Mouse (Mus musculus): ENCODE results near the gene Gm5617. TPM values are rescaled to one million over a fixed set of nuclear protein-coding genes. Genes with fewer than 3 reads are reported as not detected.

Gene Gm5617
- polyA plus RNA-seq, 1 experiment from 2014 or later, result 36.7 TPM

- Histone ChIP-seq H3K27ac (replicated peaks) (no peak overlapping the region), H3K4me3 (no peak overlapping the region), H3K36me3 (peaks cover 42% of the 10 kb centered on the region), H3K9me3 (replicated peaks) (no peaks in the 10 kb centered on the region), H3K4me1 (peaks cover under 1% of the 10 kb centered on the region), H3K27me3 (ENCODE audit: low read depth, poor library complexity, severe bottlenecking) (no peaks in the 10 kb centered on the region)
- WGBS, result 93% methylated on average over 9 of the region's 9 CpGs
- DNase-seq (ENCODE audit: low spot score), result no peak
Observed at GRCm38 (mm10) chr9:48474367-48474766, 20.9 kb upstream of the Gm5617 start.

GRCm38 (mm10) chr9:48476236-48477165 is 18.7 kb upstream of the Gm5617 start:
- Histone ChIP-seq H3K4me1 (peaks cover 14% of the 10 kb centered on the region), H3K36me3 (peaks cover 32% of the 10 kb centered on the region), H3K27me3 (ENCODE audit: low read depth, poor library complexity, severe bottlenecking) (no peaks in the 10 kb centered on the region), H3K9me3 (replicated peaks) (no peaks in the 10 kb centered on the region), H3K4me3 (no peak overlapping the region), H3K27ac (replicated peaks) (no peak overlapping the region)
- no peak for DNase-seq (ENCODE audit: low spot score)
- 94% methylated on average over 10 of the region's 10 CpGs for WGBS

DNA sequence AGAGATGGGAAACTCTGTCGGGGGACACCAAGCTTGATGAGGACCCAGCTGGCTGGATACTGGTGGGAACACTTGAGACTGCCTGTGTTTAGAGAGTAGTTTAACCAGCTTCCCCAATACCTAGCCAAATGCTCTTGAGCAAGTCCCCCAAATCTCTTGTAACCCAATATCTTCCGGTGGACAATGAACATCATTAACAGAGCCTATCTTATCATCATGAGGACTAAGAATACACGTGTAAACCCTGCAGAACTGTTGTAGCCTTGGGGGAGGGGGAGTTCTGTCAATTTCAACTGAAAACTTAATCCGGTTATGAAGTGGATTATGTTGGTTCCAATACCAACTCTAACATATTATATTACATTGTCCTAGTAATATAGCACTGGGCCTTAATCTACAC is 16.4 kb upstream of the Gm5617 start:
- Histone ChIP-seq H3K27ac (replicated peaks) (no peak overlapping the region), H3K4me1 (peaks cover 14% of the 10 kb centered on the region), H3K9me3 (replicated peaks) (no peaks in the 10 kb centered on the region), H3K36me3 (peaks cover 31% of the 10 kb centered on the region), H3K27me3 (ENCODE audit: low read depth, poor library complexity, severe bottlenecking) (peaks cover 5% of the 10 kb centered on the region; the same call in 1 of the 2 replicates), H3K4me3 (no peak overlapping the region)
- WGBS, result 89% methylated on average over 4 of the region's 4 CpGs
- DNase-seq (ENCODE audit: low spot score), result no peak

DNA sequence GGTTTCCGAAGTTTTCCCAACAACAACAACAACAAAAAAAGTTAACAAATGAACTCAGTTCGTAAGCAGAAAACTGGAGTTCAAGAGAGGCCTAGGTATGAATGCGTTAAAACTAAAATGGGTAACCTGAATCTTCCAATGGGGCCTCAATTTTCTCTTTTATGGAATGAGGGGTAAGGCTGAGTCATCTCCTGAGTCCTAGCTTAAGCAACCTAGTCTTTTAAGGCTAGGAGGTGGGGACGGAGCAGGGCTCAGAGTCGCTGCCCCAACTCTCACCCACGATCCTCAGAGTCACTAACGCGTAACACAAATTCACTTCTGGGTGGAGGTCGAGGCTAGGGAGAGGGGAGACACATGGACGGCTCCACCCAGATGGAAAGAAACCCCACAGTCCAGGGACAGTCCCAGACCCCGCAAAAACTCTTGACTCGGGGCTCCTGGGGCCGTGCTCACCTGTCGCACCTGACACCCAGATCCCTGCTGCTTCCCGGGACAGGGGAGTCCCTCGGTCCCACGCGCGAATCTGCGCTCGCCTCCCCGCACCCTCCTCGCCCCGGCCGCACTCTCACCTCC is 15.3 kb upstream of the Gm5617 start:
- Histone ChIP-seq H3K27me3 (ENCODE audit: low read depth, poor library complexity, severe bottlenecking) (peaks cover 5% of the 10 kb centered on the region; the same call in 1 of the 2 replicates), H3K4me3 (peak overlapping the region; percentile 83), H3K27ac (replicated peaks) (peak overlapping the region; percentile 85), H3K9me3 (replicated peaks) (no peaks in the 10 kb centered on the region), H3K4me1 (peaks cover 14% of the 10 kb centered on the region), H3K36me3 (peaks cover 28% of the 10 kb centered on the region)
- 7% methylated on average over 25 of the region's 25 CpGs for WGBS
- no peak for DNase-seq (ENCODE audit: low spot score)

DNA sequence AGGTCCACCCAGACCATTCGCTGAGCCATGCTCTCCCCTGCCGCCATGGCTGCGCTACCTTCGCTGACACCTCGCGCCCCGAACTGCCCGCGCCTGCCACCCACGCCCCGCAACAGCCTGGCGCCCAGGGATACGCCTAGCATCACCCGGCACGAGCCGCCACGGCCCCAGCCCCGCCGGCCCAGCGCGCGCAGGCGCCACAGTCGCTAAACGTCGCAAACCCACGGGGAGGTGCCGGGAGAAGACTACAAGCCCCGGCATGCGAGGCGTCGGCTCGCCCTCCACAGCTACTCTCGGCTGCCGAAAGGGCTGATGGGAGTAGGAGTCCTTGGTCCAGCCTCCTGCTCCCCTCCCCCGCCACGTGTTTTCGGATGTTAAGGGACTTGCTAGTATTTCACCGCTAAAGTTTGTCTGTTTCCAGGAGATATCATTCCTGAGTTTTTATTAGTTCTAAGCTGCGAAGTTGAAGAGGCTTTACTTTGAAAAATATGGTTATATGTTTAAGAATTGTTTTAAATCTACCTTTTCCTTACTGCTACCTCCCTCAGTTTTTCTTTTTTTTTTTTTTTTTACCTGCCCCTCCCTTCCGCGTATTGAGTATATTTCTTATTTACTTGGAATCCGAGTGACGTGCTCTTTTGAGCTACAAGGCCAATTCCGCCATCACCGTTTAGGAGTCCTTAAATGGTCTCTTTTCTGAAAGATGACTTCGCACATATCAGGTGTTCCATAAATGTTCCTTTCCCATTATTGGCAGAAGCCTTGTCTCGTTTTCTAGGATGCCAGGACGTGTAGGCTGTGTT is 14.6 kb upstream of the Gm5617 start, which contains the start of gene Rexo2:
Gene Rexo2 (minus strand): TSS at position 213 of the 803 bp plus-strand sequence.
- 2% methylated on average over 49 of the region's 49 CpGs for WGBS

GRCm38 (mm10) chr9:48481214-48482134 is 13.8 kb upstream of the Gm5617 start:
- H3K4me1 ChIP-seq, result peaks cover 14% of the 10 kb centered on the region
- DNase-seq (ENCODE audit: low spot score), result peak; percentile 14
- peak overlapping the region; percentile 83 for H3K4me3 ChIP-seq
- peaks cover 29% of the 10 kb centered on the region for H3K36me3 ChIP-seq
- no peaks in the 10 kb centered on the region for H3K9me3 ChIP-seq (replicated peaks)
- 42% methylated on average over 20 of the region's 20 CpGs for WGBS
- H3K27ac ChIP-seq (replicated peaks), result no peak overlapping the region
- peaks cover 5% of the 10 kb centered on the region; the same call in 1 of the 2 replicates for H3K27me3 ChIP-seq (ENCODE audit: low read depth, poor library complexity, severe bottlenecking)

More for the DNA sequence above, 14.6 kb upstream of the Gm5617 start, which contains the start of gene Rexo2:
- Histone ChIP-seq H3K9me3 (replicated peaks) (no peaks in the 10 kb centered on the region), H3K4me1 (peaks cover 14% of the 10 kb centered on the region), H3K4me3 (peak within 1 kb of the TSS; percentile 83), H3K27ac (replicated peaks) (peak within 1 kb of the TSS; percentile 85), H3K27me3 (ENCODE audit: low read depth, poor library complexity, severe bottlenecking) (peaks cover 5% of the 10 kb centered on the region; the same call in 1 of the 2 replicates), H3K36me3 (peaks cover 28% of the 10 kb centered on the region)
- peak; percentile 93 for DNase-seq (ENCODE audit: low spot score)

DNA sequence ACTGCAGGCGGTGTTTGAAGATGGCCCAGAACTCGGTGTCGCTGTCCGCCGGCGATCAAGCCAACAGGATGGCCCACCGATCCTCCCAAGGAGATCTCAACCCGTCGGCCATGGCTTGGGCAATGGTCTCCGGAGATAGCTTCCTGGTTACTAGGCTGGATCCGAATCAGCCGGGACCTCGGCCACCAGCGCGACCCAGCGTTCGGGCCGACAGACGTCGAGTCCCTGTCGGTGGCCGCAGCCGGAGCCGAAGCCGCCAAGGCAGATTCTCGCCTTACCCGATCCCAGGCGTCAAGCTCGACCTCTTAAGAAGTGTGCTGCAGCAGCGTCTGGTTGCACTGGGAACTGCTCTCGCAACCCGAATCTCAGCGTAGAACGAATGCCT is 298 bp downstream of the Gm5617 start:
- H3K27ac ChIP-seq (replicated peaks), result peak overlapping the region; percentile 96
- WGBS, result 3% methylated on average over 34 of the region's 34 CpGs
- H3K9me3 ChIP-seq (replicated peaks), result no peaks in the 10 kb centered on the region
- peaks cover 16% of the 10 kb centered on the region for H3K4me1 ChIP-seq
- peaks cover 33% of the 10 kb centered on the region for H3K36me3 ChIP-seq
- H3K4me3 ChIP-seq, result peak overlapping the region; percentile 86
- no peak for DNase-seq (ENCODE audit: low spot score)
- H3K27me3 ChIP-seq (ENCODE audit: low read depth, poor library complexity, severe bottlenecking), result no peaks in the 10 kb centered on the region

GRCm38 (mm10) chr9:48501192-48501591 is 6.0 kb downstream of the Gm5617 start:
- no peaks in the 10 kb centered on the region for H3K36me3 ChIP-seq
- H3K27ac ChIP-seq (replicated peaks), result no peak overlapping the region
- no peak for DNase-seq (ENCODE audit: low spot score)
- peaks cover 1% of the 10 kb centered on the region for H3K4me1 ChIP-seq
- no peaks in the 10 kb centered on the region for H3K27me3 ChIP-seq (ENCODE audit: low read depth, poor library complexity, severe bottlenecking)
- WGBS, result 84% methylated on average over 7 of the region's 7 CpGs
- no peaks in the 10 kb centered on the region for H3K9me3 ChIP-seq (replicated peaks)
- no peak overlapping the region for H3K4me3 ChIP-seq

DNA sequence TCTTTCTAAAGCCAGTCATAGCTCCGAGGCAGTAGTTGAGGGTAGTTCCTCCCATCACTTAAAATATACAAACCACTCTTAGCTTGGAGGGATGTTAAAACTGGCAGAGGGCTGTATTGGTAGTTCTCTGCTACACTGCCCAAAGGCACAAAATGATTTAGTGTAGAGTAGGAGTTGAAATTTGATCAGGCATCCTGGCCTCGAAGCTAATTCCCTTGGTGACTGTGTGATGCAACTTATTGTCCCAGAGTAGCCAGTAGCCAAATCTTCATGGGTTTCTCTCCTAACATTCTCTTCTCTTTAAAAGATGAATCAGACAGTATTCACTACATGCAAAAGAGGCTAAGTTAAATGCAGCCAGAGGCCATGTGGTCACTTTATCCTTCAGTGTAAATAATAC is 7.8 kb downstream of the Gm5617 start:
- 82% methylated on average over 2 of the region's 2 CpGs for WGBS
- H3K9me3 ChIP-seq (replicated peaks), result no peaks in the 10 kb centered on the region
- H3K4me1 ChIP-seq, result no peaks in the 10 kb centered on the region
- H3K4me3 ChIP-seq, result no peak overlapping the region
- no peak overlapping the region for H3K27ac ChIP-seq (replicated peaks)
- no peaks in the 10 kb centered on the region for H3K27me3 ChIP-seq (ENCODE audit: low read depth, poor library complexity, severe bottlenecking)
- H3K36me3 ChIP-seq, result no peaks in the 10 kb centered on the region
- no peak for DNase-seq (ENCODE audit: low spot score)

DNA sequence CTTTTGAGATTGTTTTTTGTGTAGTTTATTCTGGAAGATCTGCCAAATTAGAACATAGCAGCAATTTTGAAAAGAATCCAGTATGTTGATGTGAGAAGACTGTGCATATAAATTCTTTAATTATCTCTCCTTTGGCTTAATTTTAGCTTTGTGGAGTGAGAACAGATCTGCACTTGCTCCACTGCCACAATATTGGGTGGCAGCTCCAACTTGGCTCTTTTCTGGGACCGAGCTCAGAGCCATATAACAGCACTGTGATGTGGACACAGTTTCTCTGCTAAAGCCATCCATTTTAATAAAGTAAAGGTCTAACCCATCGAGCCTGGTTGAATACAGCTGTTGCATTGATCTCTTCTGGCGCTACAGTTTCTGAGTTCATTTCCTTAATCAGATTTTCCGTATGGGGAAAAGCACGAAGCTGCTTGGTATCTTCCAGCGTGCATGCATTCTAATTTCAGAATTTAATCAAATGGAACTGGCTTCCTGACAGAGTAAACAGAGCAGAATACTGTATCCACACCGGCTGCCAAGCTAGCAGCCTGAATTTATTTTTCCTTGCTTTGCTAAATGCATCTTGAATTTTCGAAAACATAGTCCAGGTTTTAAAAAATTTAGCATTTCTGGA is 9.6 kb downstream of the Gm5617 start:
- no peaks in the 10 kb centered on the region for H3K9me3 ChIP-seq (replicated peaks)
- H3K4me1 ChIP-seq, result no peaks in the 10 kb centered on the region
- no peak overlapping the region for H3K4me3 ChIP-seq
- H3K27me3 ChIP-seq (ENCODE audit: low read depth, poor library complexity, severe bottlenecking), result no peaks in the 10 kb centered on the region
- no peaks in the 10 kb centered on the region for H3K36me3 ChIP-seq
- no peak overlapping the region for H3K27ac ChIP-seq (replicated peaks)
- DNase-seq (ENCODE audit: low spot score), result no peak
- 79% methylated on average over 8 of the region's 8 CpGs for WGBS

DNA sequence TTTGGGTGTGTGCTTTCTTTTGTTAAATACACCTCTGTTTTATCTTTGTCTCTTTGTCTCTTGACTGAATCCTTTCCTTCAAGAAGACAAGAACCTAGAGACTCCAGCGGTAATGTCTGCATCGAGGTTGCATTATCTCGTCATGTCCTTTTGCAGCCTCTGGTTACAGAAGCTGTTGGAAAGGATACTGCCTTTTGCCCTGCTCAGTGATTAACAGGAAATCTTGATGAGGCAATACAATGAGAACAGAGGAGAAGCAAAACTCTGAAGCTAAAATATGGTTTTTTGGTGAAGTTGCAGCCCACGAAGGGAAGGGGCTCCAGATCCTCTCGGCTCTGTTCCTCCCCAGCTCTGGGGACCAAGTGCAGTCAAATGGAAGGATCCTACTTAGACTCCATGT is 14.9 kb downstream of the Gm5617 start:
- no peak overlapping the region for H3K4me3 ChIP-seq
- no peaks in the 10 kb centered on the region for H3K27me3 ChIP-seq (ENCODE audit: low read depth, poor library complexity, severe bottlenecking)
- no peaks in the 10 kb centered on the region for H3K4me1 ChIP-seq
- H3K27ac ChIP-seq (replicated peaks), result no peak overlapping the region
- no peaks in the 10 kb centered on the region for H3K9me3 ChIP-seq (replicated peaks)
- H3K36me3 ChIP-seq, result no peaks in the 10 kb centered on the region
- 91% methylated on average over 5 of the region's 5 CpGs for WGBS
- no peak for DNase-seq (ENCODE audit: low spot score)

All from midbrain, embryonic 10.5 days (tissue).